10 mouse cellular contexts compared by ENCODE assay signal in genomic region chr3:130574652-130575051, GRCm38 (mm10). TPM values are rescaled to one million over a fixed set of nuclear protein-coding genes. Genes with fewer than 3 reads are reported as not detected.
DNase-seq lines count a peak whose midpoint lies in the region; TF ChIP-seq lines count a peak whose summit lies in the region.
"Had no signal": no experiment of that assay in that cellular context is flagged by ENCODE, and none has a peak within 500 bp of the region (broad histone marks: within the 10 kb centered on the region; RNA-seq: fewer than 3 reads in every experiment).

No protein-coding gene starts in this region.

- H3K27me3 ChIP-seq in heart, embryonic 10.5 days (ENCODE audit: insufficient read depth, poor library complexity, severe bottlenecking): no peaks in the 10 kb centered on the region; the same call in 1 of the 2 replicates
- H3K27me3 ChIP-seq in thymus, adult 2 months (ENCODE audit: control insufficient read depth, insufficient read depth, low read length): no peaks in the 10 kb centered on the region

- H3K36me3 ChIP-seq in heart, embryonic 10.5 days: no peaks in the 10 kb centered on the region
- H3K36me3 ChIP-seq in thymus, adult 2 months (ENCODE audit: control insufficient read depth, insufficient read depth, low read length): no peaks in the 10 kb centered on the region

- TF ChIP-seq CTCF in thymus, adult 2 months (IDR thresholded peaks at IDR 0.05; ENCODE audit: borderline replicate concordance, control insufficient read depth, extremely low read depth, insufficient read depth, low read length, poor library complexity): no peak

- peak; percentile 19 to 55 for DNase-seq in heart, adult 18-20 months
- no peak for DNase-seq in heart, embryonic 10.5 days (ENCODE audit: low spot score)
- DNase-seq in thymus, adult 2 months: peak; percentile 9
- DNase-seq in thymus, adult 18-20 months: no peak
- DNase-seq in embryo, embryonic 10.5 days (ENCODE audit: low spot score): peak; percentile 81
- peak; percentile 44 for DNase-seq in layer of hippocampus, adult 9-10 months (ENCODE audit: low spot score)
- DNase-seq in right cerebral cortex, postnatal 14 days: peak; percentile 49
- no peak for DNase-seq in B cell, adult 2 months

- WGBS in heart, embryonic 10.5 days: 24% methylated on average over 5 of the region's 5 CpGs
- WGBS in thymus, adult 2 months: 19% methylated on average over 5 of the region's 5 CpGs

- H3K4me1 ChIP-seq in heart, embryonic 10.5 days: peaks cover 3% of the 10 kb centered on the region; the same call in 1 of the 2 replicates
- no peaks in the 10 kb centered on the region for H3K4me1 ChIP-seq in thymus, adult 2 months (replicated peaks; ENCODE audit: control insufficient read depth, insufficient read depth, low read length)

- no peak for TF ChIP-seq POLR2A in thymus, adult 2 months (IDR thresholded peaks at IDR 0.05; ENCODE audit: control insufficient read depth, extremely low read depth, insufficient read depth, low read length, poor library complexity)

- no peak overlapping the region for H3K27ac ChIP-seq in heart, embryonic 10.5 days
- no peak overlapping the region for H3K27ac ChIP-seq in thymus, adult 2 months (ENCODE audit: control insufficient read depth, insufficient read depth, low read length)

- no peaks in the 10 kb centered on the region for H3K9me3 ChIP-seq in heart, embryonic 10.5 days

- no peak overlapping the region for H3K4me3 ChIP-seq in heart, embryonic 10.5 days
- H3K4me3 ChIP-seq in thymus, adult 2 months (ENCODE audit: control insufficient read depth, insufficient read depth, low read length): no peak overlapping the region

RNA-seq across cellular contexts. Expression of gene Etnppl, which starts 42.6 kb away (rescaled TPM):
- not detected for total RNA-seq in heart, adult 18-20 months (2021)
- polyA plus RNA-seq in heart, embryonic 10.5 days (2016; fragmentation: Nextera tagmentation; extraction: Ambion mirVana): not detected in 2 replicates
- 0.08 TPM in 1 of 2 replicates, not detected in the other for polyA plus RNA-seq in thymus, adult 2 months (2012; rRNA removed)
- polyA plus RNA-seq: intestine, embryonic 14.5 days; neural tube, embryonic 14.5 days had no signal

Comparison
In these comparisons a context has a peak if more than half of its experiments do, and no peak if none do; other contexts are left out.
1. DNase-seq: peak in heart, adult 18-20 months (2 of 2), thymus, adult 2 months (single experiment), embryo, embryonic 10.5 days (single experiment), layer of hippocampus, adult 9-10 months (single experiment) and right cerebral cortex, postnatal 14 days (single experiment); none in heart, embryonic 10.5 days (single experiment), thymus, adult 18-20 months (0 of 2) and B cell, adult 2 months (0 of 2).